Mouse (Mus musculus): ENCODE measurements around the gene Shroom1.
A peak's percentile ranks its signal among the peaks of the same experiment; 100 is the strongest.

Shroom1 gene

GRCm38 (mm10) chr11:53447996-53448395 lies 9.0 kb upstream of the Shroom1 start:
- no peak for DNase-seq (ENCODE audit: low spot score)

DNA sequence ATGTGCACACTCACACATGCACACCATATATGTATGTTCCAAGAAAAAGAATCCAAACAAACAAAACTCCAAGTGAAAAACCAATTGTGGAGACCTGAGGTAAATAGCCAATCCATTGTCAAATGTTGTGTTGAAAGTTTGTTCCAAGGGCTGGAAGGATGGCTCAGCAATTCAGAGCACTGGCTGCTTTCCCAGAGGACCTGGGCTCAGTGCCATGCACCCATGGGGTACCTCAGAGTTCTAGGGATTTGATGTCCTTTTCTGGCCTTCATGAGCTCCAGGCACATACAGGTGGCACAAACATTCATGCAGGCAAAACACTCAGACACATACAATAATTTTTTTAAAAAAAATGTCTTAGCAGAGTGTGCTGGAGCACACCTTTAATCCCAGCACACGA lies 8.5 kb upstream of the Shroom1 start:
- no peak for DNase-seq (ENCODE audit: low spot score)

GRCm38 (mm10) chr11:53450070-53450705 lies 6.8 kb upstream of the Shroom1 start:
- DNase-seq (ENCODE audit: low spot score), result no peak

DNA sequence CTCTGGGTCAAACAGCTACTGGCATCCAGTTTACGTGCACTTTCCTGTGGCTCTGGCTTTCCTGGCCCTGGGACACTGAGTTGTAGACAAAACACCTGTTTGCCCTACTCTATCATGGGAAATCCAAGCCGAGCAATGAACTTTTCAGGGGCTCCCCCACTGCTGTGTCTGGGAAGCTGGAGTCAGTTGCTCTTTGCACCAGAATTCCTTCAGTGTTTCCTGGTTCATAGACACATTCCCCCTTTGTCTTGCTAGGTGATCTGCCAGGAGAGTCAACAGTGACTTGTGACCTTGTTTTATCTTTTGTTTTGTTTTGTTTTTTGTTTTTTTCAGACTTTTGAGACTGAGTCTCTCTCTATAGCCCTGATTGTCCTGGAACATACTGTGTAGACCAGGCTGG lies 5.6 kb upstream of the Shroom1 start:
- no peak for DNase-seq (ENCODE audit: low spot score)

DNA sequence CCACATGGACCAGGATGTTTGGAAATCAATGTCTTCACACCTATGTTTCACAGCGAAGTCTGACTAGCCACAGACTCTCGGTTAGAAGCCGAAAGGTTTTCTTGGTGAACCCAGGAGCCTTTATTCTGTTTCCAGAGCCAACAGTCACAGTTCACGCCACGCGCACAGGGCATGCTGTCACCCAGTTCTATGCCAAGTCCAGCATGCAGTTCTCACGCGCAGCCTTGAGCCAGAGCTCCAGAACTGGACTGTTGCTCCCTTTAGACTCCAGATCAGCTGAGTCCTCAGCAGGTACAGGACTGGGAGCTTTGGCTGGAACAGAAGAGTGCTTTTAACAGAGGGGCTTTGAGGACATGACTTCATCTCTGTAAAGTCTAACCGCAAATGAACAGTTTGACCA lies 4.6 kb upstream of the Shroom1 start:
- no peak for DNase-seq (ENCODE audit: low spot score)

- no peak for DNase-seq (ENCODE audit: low spot score)
Observed at GRCm38 (mm10) chr11:53453031-53453430, 4.0 kb upstream of the Shroom1 start.

DNA sequence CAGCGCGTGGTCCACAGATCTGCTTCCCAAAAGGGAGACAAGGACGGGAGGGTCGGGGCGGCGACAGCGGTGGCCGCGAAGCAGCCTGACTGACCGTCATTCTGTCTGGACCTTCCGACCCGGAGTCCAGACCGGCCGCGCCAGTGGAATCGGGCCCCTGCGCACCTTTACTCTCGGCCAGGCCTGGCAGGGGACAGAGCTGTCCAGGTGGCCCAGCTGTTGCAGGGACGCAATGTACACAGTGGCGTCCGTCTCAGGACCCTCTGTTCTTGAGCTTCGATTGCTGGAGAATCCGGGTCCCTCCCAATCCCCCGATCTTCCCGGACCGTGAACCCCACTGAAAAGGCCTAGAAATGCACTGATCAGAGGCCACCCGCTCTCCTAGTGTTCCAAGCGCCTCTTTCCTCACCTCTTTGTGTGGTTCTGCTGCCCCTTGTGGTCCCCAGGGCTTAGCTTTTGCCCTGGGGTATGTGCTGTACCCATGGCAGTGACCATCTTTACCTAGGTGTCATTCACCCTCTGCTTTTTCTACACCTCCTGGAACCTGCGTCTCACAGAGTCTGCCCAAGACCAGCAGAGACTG lies 458 bp downstream of the Shroom1 start:
- no peak for DNase-seq (ENCODE audit: low spot score)

DNA sequence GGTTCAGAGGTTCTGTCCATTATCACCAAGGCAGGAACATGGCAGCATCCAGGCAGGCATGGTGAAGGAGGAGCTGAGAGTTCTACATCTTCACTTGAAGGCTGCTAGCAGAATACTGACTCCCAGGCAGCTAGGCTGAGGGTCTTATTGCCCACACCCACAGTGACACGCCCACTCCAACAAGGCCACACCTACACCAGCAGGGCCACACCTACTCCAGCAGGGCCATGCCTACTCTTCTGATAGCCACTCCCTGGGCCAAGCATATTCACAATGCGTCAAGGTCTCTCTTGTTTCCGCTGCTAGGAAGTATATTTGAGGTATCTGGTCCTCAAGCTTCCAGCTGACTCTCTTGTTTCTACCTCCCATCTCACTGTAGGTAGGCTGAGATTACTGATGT lies 2.0 kb downstream of the Shroom1 start:
- no peak for DNase-seq (ENCODE audit: low spot score)

- DNase-seq (ENCODE audit: low spot score), result no peak
Observed at GRCm38 (mm10) chr11:53460192-53460591, 3.2 kb downstream of the Shroom1 start.

DNA sequence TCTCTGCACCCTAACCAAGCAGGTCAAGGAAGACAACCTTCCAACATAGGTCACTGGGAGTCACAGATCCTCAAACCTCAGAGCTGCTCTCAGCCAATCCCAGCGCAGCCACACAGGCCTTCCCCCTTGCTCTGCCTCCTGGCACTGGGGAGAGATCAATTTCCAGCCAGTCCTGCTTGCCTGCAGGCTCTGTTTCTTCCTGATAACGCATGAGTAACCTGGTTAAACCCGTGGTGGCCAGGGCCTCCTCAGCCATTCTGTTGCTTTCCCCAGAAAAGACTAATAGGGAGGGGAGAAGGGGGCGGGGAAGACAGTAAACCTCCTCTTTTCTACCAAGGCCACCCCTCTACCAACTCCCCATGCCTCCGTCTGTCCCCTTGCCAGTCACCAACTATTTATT lies 4.7 kb downstream of the Shroom1 start:
- no peak for DNase-seq (ENCODE audit: low spot score)

DNA sequence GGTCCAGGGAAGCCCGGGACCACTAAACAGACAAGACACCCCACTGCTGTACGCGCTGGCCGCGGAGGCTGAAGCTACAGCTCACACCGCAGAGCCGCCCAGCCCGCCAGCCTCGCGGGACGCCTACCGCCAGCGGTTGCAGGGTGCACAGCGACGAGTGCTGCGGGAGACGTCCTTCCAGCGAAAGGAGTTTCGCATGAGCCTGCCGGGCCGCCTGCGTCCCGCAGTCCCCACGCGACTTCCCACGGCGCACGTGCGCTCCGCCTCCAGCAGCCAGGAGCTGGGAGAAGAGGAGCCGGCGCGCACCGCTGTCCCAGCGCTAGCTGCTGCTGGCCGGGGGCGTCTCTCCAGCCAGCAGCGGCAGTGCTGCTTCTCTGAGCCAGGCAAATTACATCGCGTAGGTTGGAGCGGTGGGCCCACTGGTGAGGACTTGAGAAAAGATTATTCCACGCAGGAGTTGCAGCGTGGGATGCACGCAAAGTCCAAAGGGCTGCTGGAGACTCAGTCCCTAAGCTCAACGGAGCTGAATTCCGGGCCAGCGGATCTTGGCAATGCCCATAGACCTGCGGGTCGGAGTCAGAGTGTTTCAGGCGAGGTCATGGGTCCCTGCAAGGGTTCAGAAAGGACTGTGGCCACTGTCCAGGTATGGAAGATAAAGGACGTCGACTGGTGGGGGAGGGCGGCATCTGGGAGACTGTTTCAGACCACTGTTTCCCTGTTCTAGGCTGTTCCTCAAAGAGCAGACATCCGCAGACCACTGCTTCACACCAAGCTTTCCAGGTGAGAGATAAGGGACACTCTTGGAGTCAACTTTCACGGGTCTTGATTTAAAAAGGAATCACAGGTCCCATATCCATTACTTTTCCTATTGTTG lies 6.8 kb downstream of the Shroom1 start:
- DNase-seq (ENCODE audit: low spot score), result no peak

DNA sequence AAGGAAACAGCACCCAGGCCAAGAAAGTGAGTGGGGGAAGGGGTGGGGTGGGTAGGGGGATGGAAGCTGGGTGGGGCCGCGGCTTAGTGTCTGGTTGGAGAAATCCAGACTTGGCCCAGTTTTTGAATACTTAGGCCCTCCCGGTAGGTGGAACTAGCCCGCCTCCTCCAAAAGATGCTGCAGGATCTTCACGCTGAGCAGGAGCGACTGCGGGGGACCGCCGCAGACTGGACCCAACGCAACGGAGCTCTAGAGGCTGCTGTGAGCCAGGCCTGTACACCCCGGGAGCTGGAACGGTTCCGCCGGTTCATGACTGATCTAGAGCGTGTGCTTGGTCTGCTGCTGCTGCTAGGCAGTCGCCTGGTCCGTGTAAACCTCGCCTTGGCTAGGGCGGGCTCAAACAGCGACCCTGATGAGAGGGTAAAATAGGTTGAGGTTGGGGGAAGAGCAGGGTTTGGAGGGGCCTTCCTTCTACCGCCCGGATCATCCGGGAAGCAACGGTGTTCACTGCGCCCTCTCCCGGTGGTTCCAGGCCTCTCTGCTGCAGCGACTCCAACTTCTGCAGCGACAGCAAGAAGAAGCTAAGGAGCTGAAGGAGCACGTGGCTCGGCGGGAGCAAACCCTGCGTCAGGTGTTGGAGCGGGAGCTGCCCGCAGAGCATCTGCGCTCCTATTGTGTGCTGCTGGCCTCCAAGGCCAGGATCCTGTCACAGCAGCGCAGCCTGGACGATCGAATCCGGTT lies 9.4 kb downstream of the Shroom1 start:
- peak; percentile 69 for DNase-seq (ENCODE audit: low spot score)

DNA sequence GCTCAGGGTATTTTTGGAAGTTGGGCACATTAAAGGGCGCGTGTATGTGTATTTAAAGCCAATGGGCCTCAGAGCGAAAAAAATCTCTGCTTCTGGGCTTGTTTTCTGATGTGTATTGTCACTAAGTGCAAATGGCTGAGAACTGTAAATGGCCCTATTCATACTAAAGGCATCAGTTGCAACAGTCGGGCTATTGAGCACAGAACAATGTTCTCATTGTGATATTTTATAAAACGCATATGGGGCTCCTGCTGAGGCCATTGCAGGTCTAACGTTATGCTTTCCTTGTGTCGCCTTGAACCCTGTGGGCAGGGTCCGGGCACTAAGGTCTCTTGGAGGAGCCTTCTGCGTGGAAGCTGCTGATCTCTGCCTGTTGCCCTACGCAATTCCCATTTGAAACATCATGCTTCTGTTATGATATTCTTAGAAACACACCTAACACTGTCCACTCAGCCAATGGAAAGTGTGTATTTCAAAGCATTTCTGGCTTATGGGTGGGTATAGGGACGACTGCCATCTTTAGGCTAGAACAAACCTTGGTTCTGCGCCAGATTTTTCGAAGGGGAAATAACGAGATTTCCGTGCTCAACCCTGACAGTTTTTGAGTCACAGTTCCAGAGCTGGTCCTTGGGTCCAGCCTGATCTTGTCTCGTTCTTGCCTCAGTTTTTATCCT lies 12.4 kb downstream of the Shroom1 start:
- DNase-seq (ENCODE audit: low spot score), result no peak

DNA sequence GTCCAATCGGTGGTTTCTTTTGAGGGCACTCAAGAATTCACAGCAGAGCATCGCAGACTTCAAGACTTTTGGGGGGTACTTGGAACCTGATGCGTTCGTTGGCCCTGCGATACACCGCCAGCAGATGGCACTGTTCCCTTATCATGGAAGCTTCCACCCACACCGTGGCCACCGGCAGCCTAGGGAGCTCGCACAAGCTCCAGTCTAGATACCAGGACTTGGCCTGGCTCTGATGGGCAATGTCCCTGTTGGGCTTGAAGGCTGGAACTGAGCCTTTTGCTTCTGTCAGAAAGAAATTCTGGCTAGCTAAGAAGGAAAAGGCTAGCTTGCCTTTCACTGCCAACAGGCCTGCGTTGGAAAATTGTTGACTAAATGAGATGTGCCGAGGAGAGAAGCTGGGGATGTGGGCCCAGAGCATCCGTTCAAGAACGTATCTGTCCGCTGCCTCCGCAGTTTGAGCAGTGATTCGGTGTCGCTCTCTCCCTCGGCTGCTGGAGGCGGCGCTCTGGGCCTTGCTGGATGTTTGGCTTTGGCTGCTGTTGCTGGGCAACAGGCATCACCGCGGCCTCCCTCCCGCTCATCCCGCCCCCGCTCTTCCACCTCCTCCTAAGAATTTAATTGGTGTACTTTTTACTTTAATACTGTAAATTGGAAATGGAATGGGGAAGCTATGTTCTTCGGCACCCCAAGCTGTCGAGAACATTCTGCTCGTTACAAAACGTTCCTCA lies 13.1 kb downstream of the Shroom1 start, which contains the start of gene Gm9837:
Gene Gm9837, minus strand, starts transcription at position 512 of the 728 bp plus-strand sequence.
- DNase-seq (ENCODE audit: low spot score), result peak; percentile 69

GRCm38 (mm10) chr11:53472709-53473108 lies 15.7 kb downstream of the Shroom1 start:
- DNase-seq (ENCODE audit: low spot score), result no peak

DNA sequence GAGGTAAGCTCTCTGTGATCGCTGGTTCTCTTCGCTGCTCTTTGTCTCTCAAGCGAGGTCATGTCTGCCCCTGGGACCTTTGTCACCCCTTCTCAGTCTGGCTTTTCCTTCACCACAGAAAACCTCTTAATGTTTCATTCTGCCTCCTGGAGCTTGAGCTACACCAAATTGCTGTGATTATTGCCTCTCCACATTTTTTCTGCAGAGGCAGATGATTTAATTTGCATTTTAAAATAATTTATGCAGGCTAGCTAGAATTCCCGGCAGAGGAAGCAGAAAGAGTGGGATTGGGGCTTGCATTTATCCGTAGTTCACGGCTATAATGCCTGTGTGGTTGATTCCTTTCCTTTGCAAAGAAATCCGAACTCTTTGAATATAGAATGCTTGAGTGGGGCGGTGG lies 18.6 kb downstream of the Shroom1 start:
- no peak for DNase-seq (ENCODE audit: low spot score)

- no peak for DNase-seq (ENCODE audit: low spot score)
Observed at GRCm38 (mm10) chr11:53477833-53478232, 20.8 kb downstream of the Shroom1 start.

DNA sequence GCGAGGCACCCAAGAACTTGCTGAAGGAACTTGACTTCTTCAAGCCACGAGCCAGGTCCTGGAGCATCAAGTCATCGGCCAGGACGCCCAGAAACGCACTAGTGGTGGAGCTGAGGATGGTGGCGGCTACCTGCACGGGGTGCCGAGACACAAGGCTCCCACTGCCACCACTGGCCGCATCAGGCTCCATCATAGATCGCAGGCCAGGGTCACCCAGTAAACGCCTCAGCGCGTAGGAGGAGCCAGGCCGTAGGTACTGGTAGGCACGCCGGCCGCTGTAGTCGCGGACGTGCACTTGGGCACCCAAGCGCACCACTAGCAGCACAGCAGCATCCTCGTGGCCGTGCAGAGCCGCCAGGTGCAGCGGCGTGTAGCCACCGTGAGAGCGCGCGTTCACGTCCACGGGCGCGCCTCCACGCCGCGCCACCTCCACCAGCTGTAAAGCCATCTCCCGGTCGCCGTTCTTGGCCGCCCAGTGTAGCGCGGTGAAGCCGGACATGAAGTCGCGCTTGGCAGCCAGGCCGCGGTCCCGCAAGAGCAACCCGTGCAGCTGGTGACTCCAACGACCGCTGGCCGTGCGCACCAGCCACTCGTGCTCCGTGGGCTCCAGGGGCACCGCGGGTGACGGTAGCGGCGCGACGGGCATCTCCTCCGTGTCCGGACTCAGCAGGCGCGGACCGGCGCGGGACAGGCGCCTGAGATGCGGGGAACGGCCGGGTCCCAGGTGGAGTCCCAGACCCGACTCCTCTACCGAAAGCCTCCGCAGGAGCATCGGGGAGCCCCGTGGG lies 21.6 kb downstream of the Shroom1 start:
- DNase-seq (ENCODE audit: low spot score), result no peak

- DNase-seq (ENCODE audit: low spot score), result peak; percentile 31
Observed at GRCm38 (mm10) chr11:53479171-53479782, 22.3 kb downstream of the Shroom1 start.

- DNase-seq (ENCODE audit: low spot score), result peak; percentile 36
Observed at GRCm38 (mm10) chr11:53479783-53480301, 22.8 kb downstream of the Shroom1 start, which contains the start of the genes Gm9945 and Sowaha. Gene Gm9945 (plus strand): TSS chr11:53480166. Gene Sowaha (minus strand): TSS chr11:53480274.
